Mouse (Mus musculus): Measurements from ENCODE around the gene Slc39a11.

GRCm38 (mm10) chr11:113597632-113598031 is 52.2 kb downstream of the Slc39a11 start:
- TF ChIP-seq CTCF (IDR thresholded peaks at IDR 0.05; ENCODE audit: low read depth) (no peak), EP300 (IDR thresholded peaks at IDR 0.05; ENCODE audit: low read depth) (no peak)
